Mouse (Mus musculus): ENCODE results near the gene Mtfr2.

DNA sequence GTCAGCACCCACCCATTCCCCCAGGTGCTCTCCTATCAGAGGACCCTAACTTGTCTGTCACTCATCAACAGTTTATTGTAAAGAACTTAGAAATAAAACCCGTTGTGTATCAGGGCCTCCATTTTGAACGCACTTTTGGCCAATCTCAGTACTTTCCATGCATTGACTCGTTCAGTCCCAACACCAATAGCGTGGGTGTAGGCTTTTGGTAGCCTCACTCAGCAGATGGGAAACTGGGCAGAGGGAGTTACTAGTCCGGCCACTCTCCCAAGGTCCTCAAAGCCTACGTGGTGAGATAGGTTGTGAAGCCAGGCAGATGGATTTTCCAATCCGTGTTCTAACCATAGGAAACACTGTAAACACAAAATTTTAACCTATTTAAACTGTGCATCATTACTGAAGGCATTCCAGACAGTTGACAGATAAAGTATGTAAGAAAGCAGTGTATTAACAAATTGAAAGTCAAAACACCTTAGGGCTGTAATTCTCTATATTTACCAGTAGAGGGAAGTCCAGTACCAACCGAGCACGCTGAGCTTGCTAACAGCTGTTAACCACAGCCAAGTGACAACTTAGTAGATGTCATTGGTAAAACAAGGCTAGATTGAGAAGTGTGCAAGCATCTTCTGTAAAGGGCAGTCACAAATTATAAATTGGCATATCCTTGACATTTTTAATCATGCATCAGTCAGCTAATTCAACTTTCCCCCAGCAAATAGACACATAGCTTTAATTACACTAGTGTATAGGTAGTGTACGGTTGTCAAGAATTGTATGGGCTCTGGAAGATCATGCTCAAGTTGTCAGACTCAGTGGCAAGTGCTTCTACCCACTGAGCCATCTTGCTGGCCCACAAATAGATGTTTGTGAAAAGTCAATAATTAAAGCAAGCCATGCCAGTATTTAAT is 14.2 kb downstream of the Mtfr2 start:
- peak; percentile 49 for TF ChIP-seq CTCF (IDR thresholded peaks at IDR 0.05; ENCODE audit: borderline replicate concordance, insufficient read depth, low read depth, low read length)
- TF ChIP-seq POLR2A (IDR thresholded peaks at IDR 0.05; ENCODE audit: borderline replicate concordance, insufficient read depth, low read length) = no peak
